Mouse (Mus musculus): ENCODE measurements at regions not wholly inside any gene's neighbourhood (a gene's known extent, or its start where the extent isn't known, plus 50 kb on each side); places are given as distances from the start of the nearest gene placed in this dataset.

DNA sequence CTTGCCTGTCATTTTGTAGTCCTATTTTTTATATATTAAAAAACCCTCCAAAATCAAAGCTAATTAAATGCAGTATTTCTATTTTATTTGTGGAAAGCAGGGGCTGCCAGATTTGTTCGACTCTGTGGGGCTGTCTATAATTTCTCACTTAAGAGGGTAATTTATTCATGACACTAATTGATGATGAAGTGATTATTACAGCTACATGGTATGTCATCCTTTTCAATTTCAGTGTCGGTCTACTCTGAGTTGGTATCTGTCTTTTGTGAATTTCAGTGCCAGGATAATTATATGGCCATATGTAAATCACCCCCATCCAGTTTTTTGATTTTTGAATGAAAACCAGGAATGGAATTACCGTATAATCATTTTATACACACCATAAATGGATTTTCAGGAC, 1319.1 kb downstream of the Cdh11 start:
- no peak for TF ChIP-seq CTCF (conservative IDR thresholded peaks at IDR 0.05; ENCODE audit: low read length)
- no peak for TF ChIP-seq POU5F1 (IDR thresholded peaks at IDR 0.05; ENCODE audit: borderline replicate concordance, low read length)
- TF ChIP-seq NANOG (IDR thresholded peaks at IDR 0.05; ENCODE audit: borderline replicate concordance, low read length), result no peak
